Mouse (Mus musculus) v-Abl transformed pro-B cells (cell line): ENCODE results near the gene Gxylt2.

ENCODE experiments used
- in situ Hi-C, 2 experiments: fragments of 400-800 bp; cut with MboI; formaldehyde crosslinking; loops; one replicate each; pipeline ENCODE4 v1.15.1; 2025; ENCODE audit not compliant: unreplicated experiment in 2 of 2

Gxylt2 gene

GRCm38 (mm10) chr6:100792973-100793769, 88.6 kb downstream of the Gxylt2 start:
- in situ Hi-C loops = no loop called here

- in situ Hi-C loops = no loop called here
Observed at GRCm38 (mm10) chr6:100795797-100796196, 91.3 kb downstream of the Gxylt2 start.

GRCm38 (mm10) chr6:100799290-100799689, 94.8 kb downstream of the Gxylt2 start:
- in situ Hi-C loops = no loop called here

GRCm38 (mm10) chr6:100799766-100800165, 95.2 kb downstream of the Gxylt2 start:
- in situ Hi-C loops = no loop called here

- in situ Hi-C loops = no loop called here
Observed at GRCm38 (mm10) chr6:100800497-100800955, 96.0 kb downstream of the Gxylt2 start.

GRCm38 (mm10) chr6:100802381-100803083, 98.0 kb downstream of the Gxylt2 start:
- in situ Hi-C loops = no loop called here

GRCm38 (mm10) chr6:100803250-100803649, 98.7 kb downstream of the Gxylt2 start:
- in situ Hi-C loops = no loop called here

- in situ Hi-C loops = no loop called here
Observed at GRCm38 (mm10) chr6:100807187-100807586, 102.7 kb downstream of the Gxylt2 start.

- in situ Hi-C loops = no loop called here
Observed at GRCm38 (mm10) chr6:100807746-100808145, 103.2 kb downstream of the Gxylt2 start.

- in situ Hi-C loops = no loop called here
Observed at GRCm38 (mm10) chr6:100808221-100808778, 103.8 kb downstream of the Gxylt2 start.

GRCm38 (mm10) chr6:100810117-100810516, 105.6 kb downstream of the Gxylt2 start:
- in situ Hi-C loops = no loop called here

GRCm38 (mm10) chr6:100811731-100812130, 107.2 kb downstream of the Gxylt2 start:
- in situ Hi-C loops = no loop called here

- in situ Hi-C loops = no loop called here
Observed at GRCm38 (mm10) chr6:100821367-100821766, 116.8 kb downstream of the Gxylt2 start.

GRCm38 (mm10) chr6:100823356-100823755, 118.8 kb downstream of the Gxylt2 start:
- in situ Hi-C loops = no loop called here

- in situ Hi-C loops = no loop called here
Observed at GRCm38 (mm10) chr6:100824381-100824965, 119.9 kb downstream of the Gxylt2 start.

- in situ Hi-C loops = loop anchor here (25.0 kb wide), 2 partner anchors 539 to 1164 kb away; partner anchors contain the start of genes Eif4e3 (in 2 of the 2), Gm20696 (in 2 of the 2) and Rybp (in 2 of the 2)
Observed at GRCm38 (mm10) chr6:100826046-100826445, 121.5 kb downstream of the Gxylt2 start.

GRCm38 (mm10) chr6:100828565-100828964, 124.0 kb downstream of the Gxylt2 start:
- in situ Hi-C loops = loop anchor here (25.0 kb wide), 2 partner anchors 541 to 1166 kb away; partner anchors contain the start of genes Eif4e3 (in 2 of the 2), Gm20696 (in 2 of the 2) and Rybp (in 2 of the 2)

GRCm38 (mm10) chr6:100829770-100830169, 125.2 kb downstream of the Gxylt2 start:
- in situ Hi-C loops = loop anchor here (10.0 to 25.0 kb wide), 3 partner anchors 155 to 1167 kb away; partner anchors contain the start of genes Eif4e3 (in 2 of the 2), Gm20696 (in 2 of the 2), Rybp (in 2 of the 2) and Shq1 (in 1 of the 2)

GRCm38 (mm10) chr6:100831188-100831587, 126.7 kb downstream of the Gxylt2 start:
- in situ Hi-C loops = loop anchor here (10.0 to 25.0 kb wide), 3 partner anchors 156 to 1169 kb away; partner anchors contain the start of genes Eif4e3 (in 2 of the 2), Gm20696 (in 2 of the 2), Rybp (in 2 of the 2) and Shq1 (in 1 of the 2)

GRCm38 (mm10) chr6:100831751-100832150, 127.2 kb downstream of the Gxylt2 start:
- in situ Hi-C loops = loop anchor here (10.0 to 25.0 kb wide), 3 partner anchors 157 to 1169 kb away; partner anchors contain the start of genes Eif4e3 (in 2 of the 2), Gm20696 (in 2 of the 2), Rybp (in 2 of the 2) and Shq1 (in 1 of the 2)
